Mouse (Mus musculus): Measurements from ENCODE around the gene Noct.

- TF ChIP-seq CTCF (IDR thresholded peaks at IDR 0.05) (no peak), EP300 (IDR thresholded peaks at IDR 0.05) (no peak)
Measured at GRCm38 (mm10) chr3:51185406-51185805, 38.8 kb upstream of the Noct start.

Data from lung, postnatal 0 days (tissue).